Mouse (Mus musculus): ENCODE measurements around the gene Gm35549. TPM values are rescaled to one million over a fixed set of nuclear protein-coding genes. Genes with fewer than 3 reads are reported as not detected.

Gene Gm35549
- polyA plus RNA-seq, 1 experiment from 2014 or later, result 0.56 TPM

DNA sequence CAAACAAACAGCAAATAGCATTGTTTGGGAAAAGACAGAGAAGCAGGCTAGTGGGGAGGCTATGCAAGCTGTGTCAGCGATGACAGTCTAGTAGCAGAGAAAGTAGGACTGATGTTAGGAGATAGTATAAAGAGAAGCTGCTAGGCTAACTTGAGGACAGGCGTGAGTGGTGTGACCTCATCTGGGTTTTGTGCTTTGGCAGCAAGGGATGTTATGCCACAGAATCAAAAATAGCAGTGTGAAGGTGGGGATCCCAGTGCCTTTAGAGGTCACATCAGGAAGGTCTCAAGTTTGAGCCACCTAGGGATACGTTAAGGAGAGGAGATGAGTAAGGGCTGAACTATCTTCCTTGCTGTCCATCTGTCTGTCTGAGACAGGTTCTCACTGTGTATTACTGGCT, 33.6 kb downstream of the Gm35549 start:
- no peak overlapping the region for H3K4me3 ChIP-seq (replicated peaks; ENCODE audit: low read length)
- peaks cover 12% of the 10 kb centered on the region for H3K4me1 ChIP-seq (replicated peaks; ENCODE audit: control insufficient read depth, insufficient read depth, low read length)
- DNase-seq (ENCODE audit: low spot score) (no peak), ATAC-seq (ENCODE audit: low FRiP score) (no peak)
- no peaks in the 10 kb centered on the region for H3K9me3 ChIP-seq (ENCODE audit: control insufficient read depth, low read length)
- H3K36me3 ChIP-seq (replicated peaks; ENCODE audit: control insufficient read depth, insufficient read depth), result peaks cover 36% of the 10 kb centered on the region
- H3K27ac ChIP-seq, result no peak overlapping the region
- no peak overlapping the region for H3K4me2 ChIP-seq (replicated peaks)
- H3K9ac ChIP-seq, result no peak overlapping the region
- WGBS, result 86% methylated on average over 3 of the region's 3 CpGs
- H3K27me3 ChIP-seq (ENCODE audit: control insufficient read depth, insufficient read depth, low read length), result no peaks in the 10 kb centered on the region

DNA sequence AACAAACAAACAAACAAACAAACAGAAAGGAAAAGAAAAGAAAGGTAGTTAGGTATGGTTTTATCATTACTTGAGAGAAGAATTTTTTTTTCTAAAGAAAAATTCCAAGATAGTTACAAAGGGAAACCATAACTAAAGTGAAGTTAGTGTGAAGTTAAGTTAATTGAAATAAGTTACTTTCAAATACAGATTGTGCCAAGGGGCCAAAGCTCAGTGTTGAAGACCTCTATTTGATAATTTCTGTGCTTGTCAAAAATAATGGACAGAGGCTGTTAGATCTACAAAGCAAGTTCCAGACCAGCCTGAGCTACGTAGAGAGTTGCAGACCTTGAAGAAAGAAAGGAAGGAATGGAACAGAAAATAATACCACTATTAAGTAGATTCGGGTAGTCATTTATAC, 36.6 kb downstream of the Gm35549 start:
- no peaks in the 10 kb centered on the region for H3K9me3 ChIP-seq (ENCODE audit: control insufficient read depth, low read length)
- H3K27ac ChIP-seq, result no peak overlapping the region
- H3K36me3 ChIP-seq (replicated peaks; ENCODE audit: control insufficient read depth, insufficient read depth), result peaks cover 21% of the 10 kb centered on the region
- ATAC-seq (ENCODE audit: low FRiP score) (no peak), DNase-seq (ENCODE audit: low spot score) (no peak)
- no peaks in the 10 kb centered on the region for H3K27me3 ChIP-seq (ENCODE audit: control insufficient read depth, insufficient read depth, low read length)
- no peak overlapping the region for H3K4me2 ChIP-seq (replicated peaks)
- H3K4me3 ChIP-seq (replicated peaks; ENCODE audit: low read length), result no peak overlapping the region
- H3K9ac ChIP-seq, result no peak overlapping the region
- 96% methylated on average over 2 of the region's 2 CpGs for WGBS
- peaks cover 12% of the 10 kb centered on the region for H3K4me1 ChIP-seq (replicated peaks; ENCODE audit: control insufficient read depth, insufficient read depth, low read length)

DNA sequence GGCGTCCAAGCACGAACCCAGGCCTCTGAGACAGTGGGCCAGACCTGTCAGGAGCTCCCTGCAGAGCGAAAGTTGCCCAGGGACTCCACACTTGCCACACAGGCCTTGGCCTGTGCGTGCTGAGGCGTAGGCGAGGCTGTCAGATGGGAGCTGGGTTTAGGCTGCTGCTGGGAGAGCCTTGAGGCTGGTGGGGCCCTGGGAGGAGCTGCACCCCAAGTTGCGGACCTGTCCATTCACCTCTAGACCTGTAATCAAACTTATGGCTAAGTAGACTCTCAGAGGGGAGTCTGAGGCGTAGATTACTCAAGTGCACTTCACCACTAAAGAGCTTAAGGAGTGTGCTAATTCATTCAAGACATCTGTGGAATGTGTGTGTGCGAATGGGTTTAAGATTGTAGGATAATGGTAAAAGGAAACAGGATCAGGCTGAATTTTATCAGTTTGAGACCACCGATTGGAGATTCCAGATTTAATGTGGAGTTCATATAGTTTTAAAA, 37.9 kb downstream of the Gm35549 start:
- Histone ChIP-seq H3K27me3 (ENCODE audit: control insufficient read depth, insufficient read depth, low read length) (no peaks in the 10 kb centered on the region), H3K9ac (peak overlapping the region; percentile 80), H3K4me3 (replicated peaks; ENCODE audit: low read length) (peak overlapping the region; percentile 62), H3K9me3 (ENCODE audit: control insufficient read depth, low read length) (no peaks in the 10 kb centered on the region), H3K36me3 (replicated peaks; ENCODE audit: control insufficient read depth, insufficient read depth) (peaks cover 19% of the 10 kb centered on the region), H3K27ac (peak overlapping the region; percentile 91), H3K4me1 (replicated peaks; ENCODE audit: control insufficient read depth, insufficient read depth, low read length) (peaks cover 12% of the 10 kb centered on the region), H3K4me2 (replicated peaks) (peak overlapping the region; percentile 84)
- DNase-seq (ENCODE audit: low spot score), result no peak
- ATAC-seq (ENCODE audit: low FRiP score), result no peak
- 20% methylated on average over 10 of the region's 10 CpGs for WGBS

DNA sequence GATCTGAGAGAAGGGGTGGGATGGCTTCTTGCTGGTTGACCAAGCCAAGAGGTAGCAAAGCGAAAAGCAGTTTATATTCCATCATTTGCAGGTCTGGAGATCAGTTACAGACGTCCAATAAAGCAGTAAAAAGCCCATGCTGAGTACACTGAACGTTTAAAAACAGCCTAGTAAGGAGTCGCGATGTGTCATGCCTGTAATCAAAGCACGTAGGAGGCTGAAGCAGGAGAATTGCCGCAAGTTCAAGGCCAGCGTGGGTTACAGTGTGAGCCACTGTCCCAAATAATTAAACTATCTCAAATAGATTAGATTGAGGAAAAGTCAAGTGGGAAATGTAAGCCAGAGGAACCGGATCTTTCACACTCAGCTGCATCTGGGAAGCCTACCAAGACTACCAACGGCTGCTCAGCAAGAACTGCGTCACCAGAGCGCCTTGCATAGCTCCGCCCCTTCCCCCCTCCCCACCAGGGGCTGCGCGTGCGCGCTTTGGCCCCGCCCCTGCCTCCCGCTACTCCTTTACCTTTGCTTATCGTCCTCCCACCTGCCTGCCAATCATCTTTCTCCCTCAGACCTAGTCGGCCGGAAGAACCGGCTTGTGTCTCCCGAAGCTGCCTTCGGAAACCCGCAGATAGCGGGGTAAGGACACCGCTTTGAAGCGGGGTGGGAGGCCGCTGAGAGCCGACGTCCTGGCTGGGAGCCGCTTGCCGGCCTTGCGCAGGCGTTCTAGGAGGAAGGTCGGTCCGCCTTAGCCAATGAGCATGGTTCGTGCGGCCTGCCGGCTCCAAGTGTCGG, 38.6 kb downstream of the Gm35549 start, which contains the start of gene Tcaim:
Tcaim (plus strand) TSS at position 487 of the 792 bp plus-strand sequence.
- Histone ChIP-seq H3K27me3 (ENCODE audit: control insufficient read depth, insufficient read depth, low read length) (no peaks in the 10 kb centered on the region), H3K4me2 (replicated peaks) (peak within 1 kb of the TSS; percentile 84), H3K9me3 (ENCODE audit: control insufficient read depth, low read length) (no peaks in the 10 kb centered on the region), H3K27ac (peak within 1 kb of the TSS; percentile 91), H3K36me3 (replicated peaks; ENCODE audit: control insufficient read depth, insufficient read depth) (peaks cover 13% of the 10 kb centered on the region), H3K4me1 (replicated peaks; ENCODE audit: control insufficient read depth, insufficient read depth, low read length) (peaks cover 12% of the 10 kb centered on the region), H3K4me3 (replicated peaks; ENCODE audit: low read length) (peak within 1 kb of the TSS; percentile 62), H3K9ac (peak within 1 kb of the TSS; percentile 80)
- 7% methylated on average over 42 of the region's 42 CpGs for WGBS
- ATAC-seq (ENCODE audit: low FRiP score) (peak; percentile 99), DNase-seq (ENCODE audit: low spot score) (peak; percentile 93)

DNA sequence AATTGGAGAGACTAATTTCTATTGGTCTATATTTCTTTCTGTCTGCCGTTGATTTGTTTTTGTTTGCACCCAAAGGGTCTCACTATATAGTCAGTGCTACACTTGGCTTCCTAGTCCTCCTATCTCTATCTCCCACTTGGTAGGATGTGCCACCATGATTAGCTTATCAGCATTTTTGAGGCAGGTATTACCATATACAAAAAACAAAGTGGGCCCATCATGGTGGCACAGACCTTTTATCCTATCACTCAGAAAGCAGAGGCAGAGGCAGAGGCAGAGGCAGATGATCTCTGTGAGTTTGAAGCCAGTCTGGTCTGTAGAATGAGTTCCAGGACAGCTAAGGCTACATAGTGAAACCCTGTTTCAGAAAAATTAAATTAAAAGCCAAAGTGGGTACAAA, 57.3 kb downstream of the Gm35549 start:
- Histone ChIP-seq H3K27me3 (ENCODE audit: control insufficient read depth, insufficient read depth, low read length) (no peaks in the 10 kb centered on the region), H3K9me3 (ENCODE audit: control insufficient read depth, low read length) (no peaks in the 10 kb centered on the region), H3K9ac (no peak overlapping the region), H3K36me3 (replicated peaks; ENCODE audit: control insufficient read depth, insufficient read depth) (no peaks in the 10 kb centered on the region), H3K4me2 (replicated peaks) (no peak overlapping the region), H3K4me3 (replicated peaks; ENCODE audit: low read length) (no peak overlapping the region), H3K4me1 (replicated peaks; ENCODE audit: control insufficient read depth, insufficient read depth, low read length) (no peaks in the 10 kb centered on the region), H3K27ac (no peak overlapping the region)
- no peak for DNase-seq (ENCODE audit: low spot score)
- WGBS, result 93% methylated on average over 1 of the region's 1 CpGs
- ATAC-seq (ENCODE audit: low FRiP score), result no peak

DNA sequence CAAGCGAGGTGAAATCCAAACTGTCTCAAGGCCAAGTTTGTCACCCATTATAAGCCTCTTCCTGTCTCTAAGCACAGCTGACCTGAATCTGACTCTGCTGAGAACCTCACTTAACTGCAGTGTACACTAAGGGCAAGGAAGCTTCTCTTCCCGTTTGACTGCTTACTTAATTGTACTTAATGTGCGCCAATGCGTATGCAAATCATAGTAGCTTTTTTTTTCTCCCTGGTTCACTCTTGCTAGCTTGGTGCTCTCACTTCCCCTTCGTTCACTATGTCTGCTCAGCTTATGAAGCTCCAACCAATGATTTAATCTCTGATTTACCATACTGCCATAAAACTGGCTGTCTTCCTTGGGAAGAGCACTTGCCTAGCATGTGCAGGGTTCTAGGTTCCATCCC, 58.6 kb downstream of the Gm35549 start:
- Histone ChIP-seq H3K4me1 (replicated peaks; ENCODE audit: control insufficient read depth, insufficient read depth, low read length) (no peaks in the 10 kb centered on the region), H3K27ac (no peak overlapping the region), H3K4me2 (replicated peaks) (no peak overlapping the region), H3K27me3 (ENCODE audit: control insufficient read depth, insufficient read depth, low read length) (no peaks in the 10 kb centered on the region), H3K36me3 (replicated peaks; ENCODE audit: control insufficient read depth, insufficient read depth) (no peaks in the 10 kb centered on the region), H3K4me3 (replicated peaks; ENCODE audit: low read length) (no peak overlapping the region), H3K9ac (no peak overlapping the region), H3K9me3 (ENCODE audit: control insufficient read depth, low read length) (no peaks in the 10 kb centered on the region)
- no peak for ATAC-seq (ENCODE audit: low FRiP score)
- no peak for DNase-seq (ENCODE audit: low spot score)
- 83% methylated on average over 5 of the region's 5 CpGs for WGBS

Other genes starting within 250 kb of the Gm35549 start
- gene Topaz1, start 96.7 kb downstream of the Gm35549 start, polyA plus RNA-seq (2014; fragmentation: Nextera tagmentation; extraction: Ambion mirVana), result not detected in 2 replicates
- gene Tcaim, start 38.5 kb downstream of the Gm35549 start, polyA plus RNA-seq (2014; fragmentation: Nextera tagmentation; extraction: Ambion mirVana), result 8.3 and 10.2 TPM in 2 replicates
- 97.7 and 104 TPM in 2 replicates for gene Zfp445, start 22.0 kb upstream of the Gm35549 start, polyA plus RNA-seq (2014; fragmentation: Nextera tagmentation; extraction: Ambion mirVana)
- 1.9 and 2.2 TPM in 2 replicates for gene Zkscan7, start 41.6 kb upstream of the Gm35549 start, polyA plus RNA-seq (2014; fragmentation: Nextera tagmentation; extraction: Ambion mirVana)
- 16.1 and 17.0 TPM in 2 replicates for gene Zfp105, start 79.0 kb upstream of the Gm35549 start, polyA plus RNA-seq (2014; fragmentation: Nextera tagmentation; extraction: Ambion mirVana)
- gene 1110059G10Rik, start 107.0 kb upstream of the Gm35549 start, polyA plus RNA-seq (2014; fragmentation: Nextera tagmentation; extraction: Ambion mirVana), result 32.3 and 33.9 TPM in 2 replicates
- 9.2 and 9.3 TPM in 2 replicates for gene Kif15, start 107.0 kb upstream of the Gm35549 start, polyA plus RNA-seq (2014; fragmentation: Nextera tagmentation; extraction: Ambion mirVana)
- gene Tmem42, start 177.3 kb upstream of the Gm35549 start, polyA plus RNA-seq (2014; fragmentation: Nextera tagmentation; extraction: Ambion mirVana), result 27.6 and 29.8 TPM in 2 replicates
- 0.30 and 0.68 TPM in 2 replicates for gene Tgm4, start 190.7 kb upstream of the Gm35549 start, polyA plus RNA-seq (2014; fragmentation: Nextera tagmentation; extraction: Ambion mirVana)